Mouse (Mus musculus) CH12.LX (cell line): ENCODE measurements at regions not wholly inside any gene's neighbourhood (a gene's known extent, or its start where the extent isn't known, plus 50 kb on each side); places are given as distances from the start of the nearest gene placed in this dataset.

ENCODE experiments used
- CHD2 ChIP-seq: IDR thresholded peaks from 2 replicates; pipeline ENCODE4 v1.6.1; 2011; ENCODE audit warnings: low read length, improper control_type of control experiment
- CTCF ChIP-seq, 2 experiments: IDR thresholded peaks in 1 of 2; conservative IDR thresholded peaks in 1 of 2; 2 replicates each; pipeline ENCODE4 v1.5.1; 2011 to 2012; ENCODE audit warnings: low read depth in 2 of 2, low read length in 2 of 2, improper control_type of control experiment in 1 of 2, inconsistent platforms in 1 of 2, mild to moderate bottlenecking in 1 of 2, moderate library complexity in 1 of 2
- EP300 ChIP-seq: IDR thresholded peaks from 2 replicates; pipeline ENCODE4 v1.6.1; 2011; ENCODE audit warnings: low read length, improper control_type of control experiment
- HCFC1 ChIP-seq: IDR thresholded peaks from 2 replicates; pipeline ENCODE4 v1.6.1; 2012; ENCODE audit warnings: low read depth, mild to moderate bottlenecking, inconsistent platforms, low read length, improper control_type of control experiment
- MAFK ChIP-seq: IDR thresholded peaks from 2 replicates; pipeline ENCODE4 v1.6.1; 2011; ENCODE audit warnings: low read length, improper control_type of control experiment; ENCODE audit not compliant: insufficient replicate concordance
- POLR2A ChIP-seq: IDR thresholded peaks from 2 replicates; pipeline ENCODE4 v1.6.1; 2011; ENCODE audit warnings: low read depth, mild to moderate bottlenecking, improper control_type of control experiment, low read length
- POLR2AphosphoS2 ChIP-seq: IDR thresholded peaks from 2 replicates; pipeline ENCODE4 v1.6.1; 2011; ENCODE audit warnings: low read depth, low read length, improper control_type of control experiment
- TCF12 ChIP-seq: IDR thresholded peaks from 2 replicates; pipeline ENCODE4 v1.6.1; 2014; ENCODE audit warnings: low read depth, mild to moderate bottlenecking, inconsistent platforms, low read length, improper control_type of control experiment
- USF1 ChIP-seq: IDR thresholded peaks from 2 replicates; pipeline ENCODE4 v1.6.1; 2014; ENCODE audit warnings: low read depth, mild to moderate bottlenecking, inconsistent platforms, low read length, improper control_type of control experiment
- ZKSCAN1 ChIP-seq: IDR thresholded peaks from 2 replicates; pipeline ENCODE4 v1.6.1; 2012; ENCODE audit warnings: low read depth, inconsistent platforms, low read length, improper control_type of control experiment, borderline replicate concordance

- no peak for TF ChIP-seq HCFC1
- TF ChIP-seq CTCF (conservative IDR thresholded peaks at IDR 0.05 in 1 of 2, IDR thresholded peaks at IDR 0.05 in 1 of 2; ENCODE audit: low read depth in 2 of 2, low read length in 2 of 2), result no peak
- no peak for TF ChIP-seq ZKSCAN1
- no peak for TF ChIP-seq POLR2A
- no peak for TF ChIP-seq CHD2
- no peak for TF ChIP-seq EP300
- no peak for TF ChIP-seq USF1
- no peak for TF ChIP-seq MAFK
- no peak for TF ChIP-seq TCF12
- TF ChIP-seq POLR2AphosphoS2, result no peak
These were observed 101.2 kb upstream of the Ddit4l start for GRCm38 (mm10) chr3:137520191-137520590.
